Mouse (Mus musculus) subcutaneous adipose tissue, adult 2 months (tissue): ENCODE results near the gene Folh1. TPM values are rescaled to one million over a fixed set of nuclear protein-coding genes. Genes with fewer than 3 reads are reported as not detected.

Experiments
- polyA plus RNA-seq: library from polyadenylated mRNA; depleted of rRNA; stranded (reverse); fragments of >200 nt; gene quantifications from 2 replicates; pipeline ENCODE4 v1.2.3, GENCODE M21; 2012; ENCODE audit warnings: low replicate concordance; rRNA removed

Gene Folh1
- polyA plus RNA-seq: 0.78 and 15.8 TPM in 2 replicates

GRCm38 (mm10) chr7:86775617-86776325 is at the start of gene Folh1:
Gene Folh1 (minus strand): TSS chr7:86775943.

GRCm38 (mm10) chr7:86794727-86795126 is 19.0 kb upstream of the Folh1 start, which contains the start of gene Vmn2r77:
Gene Vmn2r77 (plus strand): TSS chr7:86795027.

GRCm38 (mm10) chr7:86688030-86688429 is 87.7 kb downstream of the Folh1 start, which contains the start of gene Olfr292:
Gene Olfr292 (plus strand): TSS chr7:86688330.

Other genes starting within 250 kb of the Folh1 start
- not detected in 2 replicates for gene Olfr295, start 192.1 kb downstream of the Folh1 start, polyA plus RNA-seq
- not detected in 2 replicates for gene Olfr294, start 159.3 kb downstream of the Folh1 start, polyA plus RNA-seq
- not detected in 2 replicates for gene Olfr293, start 126.9 kb downstream of the Folh1 start, polyA plus RNA-seq
- gene Olfr292, start 87.6 kb downstream of the Folh1 start, polyA plus RNA-seq: not detected in 2 replicates
- gene Vmn2r77, start 19.1 kb upstream of the Folh1 start, polyA plus RNA-seq: 0.07 TPM in 1 of 2 replicates, not detected in the other
- gene Vmn2r78, start 139.2 kb upstream of the Folh1 start, polyA plus RNA-seq: not detected in 2 replicates
- gene Vmn2r79, start 220.2 kb upstream of the Folh1 start, polyA plus RNA-seq: not detected in 2 replicates